Mouse (Mus musculus) heart, embryonic 12.5 days (tissue): ENCODE results near the gene Jam2. TPM values are rescaled to one million over a fixed set of nuclear protein-coding genes. Genes with fewer than 3 reads are reported as not detected.

Experiments
- ATAC-seq: fragments of 200-750 bp; cut with Nextera tagmentation; 2 replicates; pipeline ENCODE4 v1.8.0; 2017; ENCODE audit warnings: moderate TSS enrichment, moderate library complexity; ENCODE audit not compliant: insufficient number of reproducible peaks, low FRiP score
- H3K27ac ChIP-seq: fragments of 300-500 bp; sonication (generic); 2 replicates; pipeline ENCODE4 v1.5.1; 2016; ENCODE audit warnings: mild to moderate bottlenecking, moderate library complexity; ENCODE audit not compliant: poor library complexity, severe bottlenecking
- H3K27me3 ChIP-seq: fragments of 300-500 bp; sonication (generic); replicated peaks from 2 replicates; pipeline ENCODE4 v1.6.1; 2016; ENCODE audit warnings: mild to moderate bottlenecking, moderate library complexity
- H3K36me3 ChIP-seq: fragments of 300-500 bp; sonication (generic); 2 replicates; pipeline ENCODE4 v1.6.1; 2016; ENCODE audit warnings: mild to moderate bottlenecking, moderate library complexity
- H3K4me1 ChIP-seq: fragments of 300-500 bp; sonication (generic); replicated peaks from 2 replicates; pipeline ENCODE4 v1.6.1; 2016; ENCODE audit warnings: mild to moderate bottlenecking
- H3K4me2 ChIP-seq: fragments of 300-500 bp; sonication (generic); 2 replicates; pipeline ENCODE4 v1.6.1; 2016; ENCODE audit warnings: mild to moderate bottlenecking, moderate library complexity
- H3K4me3 ChIP-seq: fragments of 300-500 bp; sonication (generic); 2 replicates; pipeline ENCODE4 v1.5.1; 2016; ENCODE audit warnings: mild to moderate bottlenecking
- H3K9ac ChIP-seq: fragments of 300-500 bp; sonication (generic); 2 replicates; pipeline ENCODE4 v1.6.1; 2016; ENCODE audit warnings: mild to moderate bottlenecking, moderate library complexity
- H3K9me3 ChIP-seq: fragments of 300-500 bp; sonication (generic); replicated peaks from 2 replicates; pipeline ENCODE4 v1.6.1; 2016; ENCODE audit warnings: mild to moderate bottlenecking, moderate library complexity
- WGBS: fragments of 180-500 bp; shearing (Covaris S2); methylation state at CpG from one replicate; pipeline ENCODE4 v1.1.7; 2016; 5-methylcytosine and 5-hydroxymethylcytosine counted together
- polyA plus RNA-seq: library from polyadenylated mRNA; unstranded; fragments of >200 nt; fragmentation: Nextera tagmentation; extraction: Ambion mirVana; gene quantifications from 2 replicates; pipeline ENCODE4 v1.2.1, GENCODE M21; 2016

Jam2 gene
- polyA plus RNA-seq, 1 experiment from 2014 or later = 8.3 TPM

GRCm38 (mm10) chr16:84790595-84791165 is 16.8 kb downstream of the Jam2 start:
- Histone ChIP-seq H3K4me3 (no peak overlapping the region), H3K9me3 (peaks cover 6% of the 10 kb centered on the region), H3K27ac (no peak overlapping the region), H3K27me3 (no peaks in the 10 kb centered on the region), H3K9ac (no peak overlapping the region), H3K4me2 (no peak overlapping the region), H3K4me1 (no peaks in the 10 kb centered on the region), H3K36me3 (no peaks in the 10 kb centered on the region)
- WGBS = 54% methylated on average over 2 of the region's 2 CpGs
- no peak for ATAC-seq

GRCm38 (mm10) chr16:84793401-84793800 is 19.5 kb downstream of the Jam2 start:
- no peaks in the 10 kb centered on the region for H3K4me1 ChIP-seq
- H3K4me3 ChIP-seq = no peak overlapping the region
- WGBS = 85% methylated on average over 14 of the region's 14 CpGs
- no peaks in the 10 kb centered on the region for H3K27me3 ChIP-seq
- no peak for ATAC-seq
- H3K27ac ChIP-seq = no peak overlapping the region
- H3K36me3 ChIP-seq = no peaks in the 10 kb centered on the region
- no peak overlapping the region for H3K9ac ChIP-seq
- H3K4me2 ChIP-seq = no peak overlapping the region
- peaks cover 6% of the 10 kb centered on the region for H3K9me3 ChIP-seq

GRCm38 (mm10) chr16:84795337-84795736 is 21.4 kb downstream of the Jam2 start:
- no peak overlapping the region for H3K4me3 ChIP-seq
- WGBS = 64% methylated on average over 3 of the region's 3 CpGs
- peaks cover 6% of the 10 kb centered on the region for H3K9me3 ChIP-seq
- no peak overlapping the region for H3K4me2 ChIP-seq
- no peak overlapping the region for H3K27ac ChIP-seq
- no peak overlapping the region for H3K9ac ChIP-seq
- no peaks in the 10 kb centered on the region for H3K4me1 ChIP-seq
- ATAC-seq = no peak
- H3K27me3 ChIP-seq = no peaks in the 10 kb centered on the region
- H3K36me3 ChIP-seq = no peaks in the 10 kb centered on the region

- H3K4me3 ChIP-seq = no peak overlapping the region
- H3K9me3 ChIP-seq = no peaks in the 10 kb centered on the region
- no peak overlapping the region for H3K27ac ChIP-seq
- no peak overlapping the region for H3K4me2 ChIP-seq
- H3K36me3 ChIP-seq = no peaks in the 10 kb centered on the region
- no peaks in the 10 kb centered on the region for H3K4me1 ChIP-seq
- no peaks in the 10 kb centered on the region for H3K27me3 ChIP-seq
- WGBS = 73% methylated on average over 9 of the region's 9 CpGs
- H3K9ac ChIP-seq = no peak overlapping the region
- no peak for ATAC-seq
These were observed 22.8 kb downstream of the Jam2 start for GRCm38 (mm10) chr16:84796678-84797077.

GRCm38 (mm10) chr16:84800038-84800437 is 26.1 kb downstream of the Jam2 start:
- Histone ChIP-seq H3K36me3 (no peaks in the 10 kb centered on the region), H3K4me3 (no peak overlapping the region), H3K27ac (no peak overlapping the region), H3K9ac (no peak overlapping the region), H3K9me3 (no peaks in the 10 kb centered on the region), H3K4me2 (no peak overlapping the region), H3K4me1 (peaks cover 4% of the 10 kb centered on the region; the same call in 1 of the 2 replicates), H3K27me3 (no peaks in the 10 kb centered on the region)
- WGBS = 78% methylated on average over 1 of the region's 2 CpGs
- ATAC-seq = no peak

GRCm38 (mm10) chr16:84802217-84802616 is 28.3 kb downstream of the Jam2 start:
- Histone ChIP-seq H3K4me1 (peaks cover 4% of the 10 kb centered on the region; the same call in 1 of the 2 replicates), H3K4me2 (no peak overlapping the region), H3K4me3 (no peak overlapping the region), H3K9me3 (no peaks in the 10 kb centered on the region), H3K27me3 (no peaks in the 10 kb centered on the region), H3K27ac (no peak overlapping the region), H3K36me3 (no peaks in the 10 kb centered on the region), H3K9ac (no peak overlapping the region)
- ATAC-seq = peak; percentile 73
- 44% methylated on average over 6 of the region's 6 CpGs for WGBS

GRCm38 (mm10) chr16:84804866-84805265 is 30.9 kb downstream of the Jam2 start:
- ATAC-seq = 0 out of 2 replicates have a peak, but pooled peaks have one; percentile 30

GRCm38 (mm10) chr16:84806175-84806574 is 32.3 kb downstream of the Jam2 start:
- no peak overlapping the region for H3K27ac ChIP-seq
- H3K36me3 ChIP-seq = no peaks in the 10 kb centered on the region
- H3K27me3 ChIP-seq = no peaks in the 10 kb centered on the region
- 90% methylated on average over 3 of the region's 3 CpGs for WGBS
- no peak overlapping the region for H3K9ac ChIP-seq
- H3K4me1 ChIP-seq = peaks cover 4% of the 10 kb centered on the region; the same call in 1 of the 2 replicates
- no peak overlapping the region for H3K4me2 ChIP-seq
- ATAC-seq = no peak
- H3K4me3 ChIP-seq = no peak overlapping the region
- no peaks in the 10 kb centered on the region; the same call in 1 of the 2 replicates for H3K9me3 ChIP-seq

More at GRCm38 (mm10) chr16:84804866-84805265, 30.9 kb downstream of the Jam2 start:
- no peak overlapping the region for H3K4me2 ChIP-seq
- no peaks in the 10 kb centered on the region; the same call in 1 of the 2 replicates for H3K9me3 ChIP-seq
- 54% methylated on average over 5 of the region's 5 CpGs for WGBS
- peaks cover 4% of the 10 kb centered on the region; the same call in 1 of the 2 replicates for H3K4me1 ChIP-seq
- no peaks in the 10 kb centered on the region for H3K27me3 ChIP-seq
- no peak overlapping the region for H3K9ac ChIP-seq
- H3K36me3 ChIP-seq = no peaks in the 10 kb centered on the region
- no peak overlapping the region; the same call in 1 of the 2 replicates for H3K27ac ChIP-seq
- no peak overlapping the region for H3K4me3 ChIP-seq

- no peaks in the 10 kb centered on the region for H3K27me3 ChIP-seq
- WGBS = 88% methylated on average over 7 of the region's 7 CpGs
- no peaks in the 10 kb centered on the region for H3K4me1 ChIP-seq
- no peaks in the 10 kb centered on the region for H3K36me3 ChIP-seq
- H3K9me3 ChIP-seq = no peaks in the 10 kb centered on the region; the same call in 1 of the 2 replicates
- ATAC-seq = no peak
- H3K27ac ChIP-seq = no peak overlapping the region
- H3K4me3 ChIP-seq = no peak overlapping the region
- H3K9ac ChIP-seq = no peak overlapping the region
- no peak overlapping the region for H3K4me2 ChIP-seq
These were observed 34.0 kb downstream of the Jam2 start for GRCm38 (mm10) chr16:84807874-84808273.

- WGBS = 84% methylated on average over 1 of the region's 1 CpGs
- Histone ChIP-seq H3K4me2 (no peak overlapping the region), H3K27me3 (no peaks in the 10 kb centered on the region), H3K27ac (no peak overlapping the region), H3K36me3 (no peaks in the 10 kb centered on the region), H3K9ac (no peak overlapping the region), H3K4me1 (no peaks in the 10 kb centered on the region), H3K4me3 (no peak overlapping the region), H3K9me3 (no peaks in the 10 kb centered on the region; the same call in 1 of the 2 replicates)
- ATAC-seq = no peak
These were observed 36.3 kb downstream of the Jam2 start for GRCm38 (mm10) chr16:84810254-84810653.

- H3K4me3 ChIP-seq = no peak overlapping the region
- H3K27ac ChIP-seq = no peak overlapping the region
- H3K27me3 ChIP-seq = no peaks in the 10 kb centered on the region
- 72% methylated on average over 8 of the region's 8 CpGs for WGBS
- no peak overlapping the region for H3K4me2 ChIP-seq
- no peak for ATAC-seq
- no peaks in the 10 kb centered on the region for H3K9me3 ChIP-seq
- no peaks in the 10 kb centered on the region for H3K4me1 ChIP-seq
- H3K36me3 ChIP-seq = no peaks in the 10 kb centered on the region
- H3K9ac ChIP-seq = no peak overlapping the region
These were observed 39.9 kb downstream of the Jam2 start for GRCm38 (mm10) chr16:84813852-84814251.

GRCm38 (mm10) chr16:84814511-84814910 is 40.6 kb downstream of the Jam2 start:
- no peak overlapping the region for H3K4me3 ChIP-seq
- H3K9me3 ChIP-seq = no peaks in the 10 kb centered on the region
- no peak overlapping the region for H3K9ac ChIP-seq
- no peak for ATAC-seq
- H3K27ac ChIP-seq = no peak overlapping the region
- H3K27me3 ChIP-seq = no peaks in the 10 kb centered on the region
- H3K4me2 ChIP-seq = no peak overlapping the region
- H3K4me1 ChIP-seq = no peaks in the 10 kb centered on the region
- H3K36me3 ChIP-seq = no peaks in the 10 kb centered on the region
- WGBS = 70% methylated on average over 8 of the region's 8 CpGs
